Comparison of ENCODE assay signal across 22 mouse cellular contexts in the genomic region with DNA sequence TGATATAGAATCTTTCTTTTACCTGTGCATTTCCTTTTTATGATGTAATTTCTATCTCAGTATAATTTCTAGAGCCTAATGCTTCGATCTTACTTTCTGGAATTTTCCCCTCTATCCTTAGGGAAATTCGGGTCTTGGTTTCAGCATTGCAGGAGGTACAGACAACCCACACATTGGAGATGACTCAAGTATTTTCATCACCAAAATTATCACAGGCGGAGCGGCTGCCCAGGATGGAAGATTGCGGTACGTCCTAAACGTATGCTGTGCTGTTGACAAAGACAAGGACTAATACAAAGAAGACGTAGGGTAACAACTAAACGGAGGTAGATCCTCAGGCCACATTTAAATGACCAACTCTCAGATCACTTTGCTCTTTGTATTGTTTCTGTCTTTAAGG.
DNase-seq lines count a peak whose midpoint lies in the region; ATAC-seq lines count a peak whose summit lies in the region.
"Had no signal": no experiment of that assay in that cellular context is flagged by ENCODE, and none has a peak within 500 bp of the region (broad histone marks: within the 10 kb centered on the region; RNA-seq: fewer than 3 reads in every experiment).

No protein-coding gene starts in this region.

- no peak for DNase-seq in frontal cortex, postnatal 10 days (ENCODE audit: low spot score in 2 of 2)
- peak; percentile 22 to 42 for DNase-seq in left cerebral cortex, adult 18-20 months (ENCODE audit: low spot score in 2 of 2)
- DNase-seq in left cerebral cortex, postnatal 10 days (ENCODE audit: extremely low spot score in 1 of 2, low spot score in 2 of 2): no peak
- DNase-seq in right cerebral cortex, adult 18-20 months: peak; percentile 60
- DNase-seq in right cerebral cortex, postnatal 14 days: no peak
- DNase-seq in adrenal gland, adult (ENCODE audit: inconsistent age in 2 of 2, low spot score in 1 of 2): no peak
- DNase-seq: adrenal gland, adult 8-10 months; adrenal gland, postnatal 14 days; adrenal gland, postnatal 36 days; B cell, adult 2 months; cerebellum, adult 11 months; cerebellum, adult 18-20 months; cerebellum, adult 8-10 months; cerebellum, adult 9-11 months; cerebellum, postnatal 14 days; cerebellum, postnatal 36 days; embryo, embryonic 11 days had no signal

- intact Hi-C loops in left cerebral cortex, postnatal 10 days (cut with DNase I): no loop called here

- peak; percentile 91 for ATAC-seq in frontal cortex, adult (ENCODE audit: low TSS enrichment)
- ATAC-seq: CD4-positive, CD25-positive, alpha-beta regulatory T cell, adult 4 months; forebrain, embryonic 14.5 days; forebrain, embryonic 16.5 days; Patski had no signal

Comparison
In these comparisons a context has a peak if more than half of its experiments do, and no peak if none do; other contexts are left out.
1. DNase-seq: peak in left cerebral cortex, adult 18-20 months (2 of 2) and right cerebral cortex, adult 18-20 months (single experiment); none in frontal cortex, postnatal 10 days (0 of 2), left cerebral cortex, postnatal 10 days (0 of 2), right cerebral cortex, postnatal 14 days (single experiment) and adrenal gland, adult (0 of 2).